ENCODE assay signal across 16 mouse cellular contexts in genomic region chr13:75975629-75976028, GRCm38 (mm10). TPM values are rescaled to one million over a fixed set of nuclear protein-coding genes. Genes with fewer than 3 reads are reported as not detected.
A peak's percentile ranks its signal among the peaks of the same experiment; 100 is the strongest.
DNase-seq lines count a peak whose midpoint lies in the region; ATAC-seq and TF ChIP-seq lines count a peak whose summit lies in the region.
"Had no signal": no experiment of that assay in that cellular context is flagged by ENCODE, and none has a peak within 500 bp of the region (broad histone marks: within the 10 kb centered on the region; RNA-seq: fewer than 3 reads in every experiment).

No protein-coding gene starts in this region.

- H3K27ac ChIP-seq in hindbrain, embryonic 16.5 days (ENCODE audit: low read depth, low read length), result no peak overlapping the region
- no peak overlapping the region for H3K27ac ChIP-seq in hindbrain, embryonic 14.5 days
- H3K27ac ChIP-seq in small intestine, adult 2 months (ENCODE audit: insufficient read depth, low read depth, low read length), result peak overlapping the region; percentile 30; the same call in 1 of the 2 replicates
- H3K27ac ChIP-seq in limb, embryonic 10.5 days, result no peak overlapping the region
- H3K27ac ChIP-seq: embryonic facial prominence, embryonic 12.5 days; heart, embryonic 13.5 days; intestine, embryonic 15.5 days had no signal

- DNase-seq in cerebellum, adult 9-11 months, result peak; percentile 5
- DNase-seq in cerebellum, adult 11-12 months, result no peak
- DNase-seq in hindbrain, embryonic 14.5 days (ENCODE audit: low spot score), result no peak
- peak; percentile 38 for DNase-seq in adipocyte (ENCODE audit: low spot score)
- DNase-seq in limb, embryonic 10.5 days (ENCODE audit: low spot score), result no peak
- DNase-seq: adrenal gland, postnatal 14 days; cerebellum, adult 8-10 months; cerebellum, postnatal 25 days; gastrocnemius, postnatal 25 days; heart, postnatal 4 days had no signal

- H3K4me1 ChIP-seq in hindbrain, embryonic 16.5 days (ENCODE audit: control insufficient read depth, insufficient read depth, low read depth, low read length), result no peaks in the 10 kb centered on the region
- no peaks in the 10 kb centered on the region for H3K4me1 ChIP-seq in hindbrain, embryonic 14.5 days (replicated peaks; ENCODE audit: control insufficient read depth, insufficient read depth, low read length)
- peaks cover 13% of the 10 kb centered on the region; the same call in 1 of the 2 replicates for H3K4me1 ChIP-seq in small intestine, adult 2 months (ENCODE audit: control insufficient read depth, insufficient read depth, insufficient read length, low read length)
- no peaks in the 10 kb centered on the region for H3K4me1 ChIP-seq in limb, embryonic 10.5 days
- H3K4me1 ChIP-seq: embryonic facial prominence, embryonic 12.5 days; heart, embryonic 13.5 days; intestine, embryonic 15.5 days had no signal

- H3K4me3 ChIP-seq in hindbrain, embryonic 16.5 days (ENCODE audit: low read length), result no peak overlapping the region
- no peak overlapping the region for H3K4me3 ChIP-seq in hindbrain, embryonic 14.5 days (replicated peaks; ENCODE audit: low read length)
- H3K4me3 ChIP-seq in small intestine, adult 2 months (ENCODE audit: low read depth, low read length), result no peak overlapping the region
- H3K4me3 ChIP-seq in limb, embryonic 10.5 days, result no peak overlapping the region
- H3K4me3 ChIP-seq: embryonic facial prominence, embryonic 12.5 days; heart, embryonic 13.5 days; intestine, embryonic 15.5 days had no signal

- H3K9me3 ChIP-seq in hindbrain, embryonic 16.5 days (ENCODE audit: control insufficient read depth, low read length), result no peaks in the 10 kb centered on the region
- no peaks in the 10 kb centered on the region for H3K9me3 ChIP-seq in hindbrain, embryonic 14.5 days (ENCODE audit: control insufficient read depth, low read length)
- H3K9me3 ChIP-seq in limb, embryonic 10.5 days (replicated peaks), result no peaks in the 10 kb centered on the region
- H3K9me3 ChIP-seq: embryonic facial prominence, embryonic 12.5 days; heart, embryonic 13.5 days; intestine, embryonic 15.5 days had no signal

- H3K4me2 ChIP-seq in hindbrain, embryonic 16.5 days (ENCODE audit: low read length), result no peak overlapping the region
- H3K4me2 ChIP-seq in hindbrain, embryonic 14.5 days (replicated peaks), result no peak overlapping the region
- H3K4me2 ChIP-seq: embryonic facial prominence, embryonic 12.5 days; heart, embryonic 13.5 days; intestine, embryonic 15.5 days had no signal

- H3K9ac ChIP-seq in hindbrain, embryonic 16.5 days (ENCODE audit: low read depth, low read length), result no peak overlapping the region
- no peak overlapping the region for H3K9ac ChIP-seq in hindbrain, embryonic 14.5 days
- H3K9ac ChIP-seq: embryonic facial prominence, embryonic 12.5 days; heart, embryonic 13.5 days; intestine, embryonic 15.5 days had no signal

- TF ChIP-seq CTCF in small intestine, adult 2 months (IDR thresholded peaks at IDR 0.05; ENCODE audit: extremely low read depth, insufficient read length, insufficient replicate concordance, low read depth, low read length), result no peak

- no peak for TF ChIP-seq POLR2A in small intestine, adult 2 months (IDR thresholded peaks at IDR 0.05; ENCODE audit: low read depth, low read length)

- 74% methylated on average over 1 of the region's 1 CpGs for WGBS in hindbrain, embryonic 16.5 days
- WGBS in hindbrain, embryonic 14.5 days, result 65% methylated on average over 1 of the region's 1 CpGs
- WGBS in small intestine, adult 2 months, result 83% methylated on average over 1 of the region's 1 CpGs
- WGBS in limb, embryonic 10.5 days, result 91% methylated on average over 1 of the region's 1 CpGs

- H3K36me3 ChIP-seq in hindbrain, embryonic 16.5 days (ENCODE audit: control insufficient read depth, insufficient read depth, low read length), result no peaks in the 10 kb centered on the region
- H3K36me3 ChIP-seq in hindbrain, embryonic 14.5 days (replicated peaks; ENCODE audit: control insufficient read depth, insufficient read depth), result no peaks in the 10 kb centered on the region
- H3K36me3 ChIP-seq in small intestine, adult 2 months (ENCODE audit: control insufficient read depth, insufficient read depth, low read length), result no peaks in the 10 kb centered on the region
- no peaks in the 10 kb centered on the region for H3K36me3 ChIP-seq in limb, embryonic 10.5 days
- H3K36me3 ChIP-seq: embryonic facial prominence, embryonic 12.5 days; heart, embryonic 13.5 days; intestine, embryonic 15.5 days had no signal

- no peaks in the 10 kb centered on the region for H3K27me3 ChIP-seq in hindbrain, embryonic 16.5 days (replicated peaks; ENCODE audit: control insufficient read depth, insufficient read depth, low read length)
- no peaks in the 10 kb centered on the region for H3K27me3 ChIP-seq in hindbrain, embryonic 14.5 days (ENCODE audit: control insufficient read depth, insufficient read depth, low read length)
- no peaks in the 10 kb centered on the region for H3K27me3 ChIP-seq in small intestine, adult 2 months (ENCODE audit: control insufficient read depth, insufficient read depth, low read length)
- no peaks in the 10 kb centered on the region for H3K27me3 ChIP-seq in limb, embryonic 10.5 days (ENCODE audit: low read depth, poor library complexity, severe bottlenecking)
- H3K27me3 ChIP-seq: embryonic facial prominence, embryonic 12.5 days; heart, embryonic 13.5 days; intestine, embryonic 15.5 days had no signal

- ATAC-seq in hindbrain, embryonic 16.5 days, result peak; percentile 71; the same call in 1 of the 2 replicates
- ATAC-seq in hindbrain, embryonic 14.5 days (ENCODE audit: low FRiP score), result no peak
- ATAC-seq: forebrain, embryonic 16.5 days had no signal

RNA-seq across cellular contexts. Expression of gene Spata9, which starts 8.7 kb away (rescaled TPM):
- polyA plus RNA-seq in hindbrain, embryonic 16.5 days (2015; fragmentation: Nextera tagmentation; extraction: Ambion mirVana), result 2.2 and 2.3 TPM in 2 replicates
- 2.3 and 3.4 TPM in 2 replicates for polyA plus RNA-seq in hindbrain, embryonic 14.5 days (2014; fragmentation: Nextera tagmentation; extraction: Ambion mirVana)
- polyA plus RNA-seq in small intestine, adult 2 months (2012; rRNA removed), result not detected in 2 replicates
- 0.23 and 0.38 TPM in 2 replicates for polyA plus RNA-seq in limb, embryonic 10.5 days (2016; fragmentation: Nextera tagmentation; extraction: Ambion mirVana)

RNA-seq across cellular contexts. Expression of gene Rhobtb3, which starts 31.9 kb away (rescaled TPM):
- 14.9 and 18.8 TPM in 2 replicates for polyA plus RNA-seq in hindbrain, embryonic 16.5 days (2015; fragmentation: Nextera tagmentation; extraction: Ambion mirVana)
- polyA plus RNA-seq in hindbrain, embryonic 14.5 days (2014; fragmentation: Nextera tagmentation; extraction: Ambion mirVana), result 27.9 and 31.6 TPM in 2 replicates
- polyA plus RNA-seq in small intestine, adult 2 months (2012; rRNA removed), result 3.9 and 8.3 TPM in 2 replicates
- polyA plus RNA-seq in limb, embryonic 10.5 days (2016; fragmentation: Nextera tagmentation; extraction: Ambion mirVana), result 60.3 and 66.4 TPM in 2 replicates

RNA-seq across cellular contexts. Expression of gene Rfesd, which starts 42.9 kb away (rescaled TPM):
- 16.1 and 19.9 TPM in 2 replicates for polyA plus RNA-seq in hindbrain, embryonic 16.5 days (2015; fragmentation: Nextera tagmentation; extraction: Ambion mirVana)
- 18.7 and 21.2 TPM in 2 replicates for polyA plus RNA-seq in hindbrain, embryonic 14.5 days (2014; fragmentation: Nextera tagmentation; extraction: Ambion mirVana)
- 1.5 and 2.0 TPM in 2 replicates for polyA plus RNA-seq in small intestine, adult 2 months (2012; rRNA removed)
- polyA plus RNA-seq in limb, embryonic 10.5 days (2016; fragmentation: Nextera tagmentation; extraction: Ambion mirVana), result 24.5 and 25.7 TPM in 2 replicates

Comparison
In these comparisons a context has a peak if more than half of its experiments do, and no peak if none do; other contexts are left out.
1. DNase-seq: peak in cerebellum, adult 9-11 months (single experiment) and adipocyte (single experiment); none in cerebellum, adult 11-12 months (single experiment), hindbrain, embryonic 14.5 days (single experiment) and limb, embryonic 10.5 days (single experiment).